Mouse (Mus musculus) limb, embryonic 15.5 days (tissue): Measurements from ENCODE around the gene Ppp2ca. TPM values are rescaled to one million over a fixed set of nuclear protein-coding genes. Genes with fewer than 3 reads are reported as not detected.
"Not testable (repeated sequence)": the region's sequence is repeated elsewhere in the genome, so short reads cannot be mapped to it uniquely, and the experiment has no call there.

ENCODE experiments used
- ATAC-seq: fragments of 200-750 bp; cut with Nextera tagmentation; 2 replicates; pipeline ENCODE4 v1.8.0; 2017; ENCODE audit warnings: low read depth, moderate TSS enrichment; ENCODE audit not compliant: insufficient number of reproducible peaks, low FRiP score, low TSS enrichment
- H3K27ac ChIP-seq: fragments of 300-500 bp; sonication (generic); 2 replicates; pipeline ENCODE4 v1.5.1; 2015; ENCODE audit warnings: moderate library complexity, mild to moderate bottlenecking, inconsistent platforms
- H3K27me3 ChIP-seq: fragments of 300-500 bp; sonication (generic); 2 replicates; pipeline ENCODE4 v1.6.1; 2015; ENCODE audit warnings: inconsistent platforms
- H3K36me3 ChIP-seq: fragments of 300-500 bp; sonication (generic); 2 replicates; pipeline ENCODE4 v1.6.1; 2015; ENCODE audit warnings: inconsistent platforms
- H3K4me1 ChIP-seq: fragments of 300-500 bp; sonication (generic); 2 replicates; pipeline ENCODE4 v1.6.1; 2015; ENCODE audit warnings: inconsistent platforms
- H3K4me2 ChIP-seq: fragments of 300-500 bp; sonication (generic); 2 replicates; pipeline ENCODE4 v1.6.1; 2015; ENCODE audit warnings: mild to moderate bottlenecking, inconsistent platforms
- H3K4me3 ChIP-seq: fragments of 300-500 bp; sonication (generic); 2 replicates; pipeline ENCODE4 v1.5.1; 2015; ENCODE audit warnings: mild to moderate bottlenecking, inconsistent platforms
- H3K9ac ChIP-seq: fragments of 300-500 bp; sonication (generic); 2 replicates; pipeline ENCODE4 v1.6.1; 2015; ENCODE audit warnings: inconsistent platforms
- H3K9me3 ChIP-seq: fragments of 300-500 bp; sonication (generic); 2 replicates; pipeline ENCODE4 v1.6.1; 2016; ENCODE audit warnings: inconsistent platforms
- WGBS: fragments of 180-500 bp; shearing (Covaris S2); methylation state at CpG from one replicate; pipeline ENCODE4 v1.1.7; 2015; 5-methylcytosine and 5-hydroxymethylcytosine counted together
- polyA plus RNA-seq: library from polyadenylated mRNA; unstranded; fragments of >200 nt; fragmentation: Nextera tagmentation; extraction: Ambion mirVana; gene quantifications from 2 replicates; pipeline ENCODE4 v1.2.1, GENCODE M21; 2015

Ppp2ca gene
- polyA plus RNA-seq, 1 experiment from 2014 or later: 73.9 TPM

- Histone ChIP-seq H3K4me3 (peak overlapping the region; percentile 93), H3K9ac (peak overlapping the region; percentile 99), H3K27ac (peak overlapping the region; percentile 100), H3K36me3 (no peaks in the 10 kb centered on the region), H3K9me3 (no peaks in the 10 kb centered on the region), H3K4me2 (peak overlapping the region; percentile 80), H3K4me1 (peaks cover 26% of the 10 kb centered on the region), H3K27me3 (no peaks in the 10 kb centered on the region)
- WGBS: under 1% methylated on average over 70 of the region's 72 CpGs
- peak; percentile 70 for ATAC-seq
Observed at GRCm38 (mm10) chr11:52099031-52099761, 715 bp downstream of the Ppp2ca start.

- Histone ChIP-seq H3K27ac (peak overlapping the region; percentile 100), H3K9ac (peak overlapping the region; percentile 99), H3K27me3 (no peaks in the 10 kb centered on the region), H3K9me3 (no peaks in the 10 kb centered on the region), H3K36me3 (no peaks in the 10 kb centered on the region), H3K4me1 (peaks cover 26% of the 10 kb centered on the region), H3K4me3 (peak overlapping the region; percentile 93), H3K4me2 (peak overlapping the region; percentile 80)
- 3% methylated on average over 7 of the region's 7 CpGs for WGBS
- no peak for ATAC-seq
Observed at GRCm38 (mm10) chr11:52099771-52100219, 1.3 kb downstream of the Ppp2ca start.

- Histone ChIP-seq H3K4me3 (no peak overlapping the region), H3K4me1 (peaks cover 24% of the 10 kb centered on the region), H3K4me2 (no peak overlapping the region), H3K27me3 (no peaks in the 10 kb centered on the region), H3K27ac (no peak overlapping the region), H3K9me3 (no peaks in the 10 kb centered on the region), H3K9ac (no peak overlapping the region), H3K36me3 (no peaks in the 10 kb centered on the region)
- no peak for ATAC-seq
- 82% methylated on average over 4 of the region's 4 CpGs for WGBS
Observed at GRCm38 (mm10) chr11:52102977-52103376, 4.5 kb downstream of the Ppp2ca start.

- H3K27me3 ChIP-seq: no peaks in the 10 kb centered on the region
- H3K9ac ChIP-seq: no peak overlapping the region
- H3K4me1 ChIP-seq: peaks cover 16% of the 10 kb centered on the region
- no peak overlapping the region for H3K4me2 ChIP-seq
- no peak overlapping the region for H3K27ac ChIP-seq
- H3K4me3 ChIP-seq: no peak overlapping the region
- no peaks in the 10 kb centered on the region for H3K9me3 ChIP-seq
- ATAC-seq: no peak
- no peaks in the 10 kb centered on the region for H3K36me3 ChIP-seq
Observed at GRCm38 (mm10) chr11:52105503-52105902, 7.0 kb downstream of the Ppp2ca start.

- 95% methylated on average over 2 of the region's 2 CpGs for WGBS
- Histone ChIP-seq H3K27me3 (no peaks in the 10 kb centered on the region), H3K4me3 (no peak overlapping the region), H3K36me3 (no peaks in the 10 kb centered on the region), H3K9me3 (no peaks in the 10 kb centered on the region), H3K27ac (no peak overlapping the region), H3K9ac (no peak overlapping the region), H3K4me1 (peaks cover 10% of the 10 kb centered on the region), H3K4me2 (no peak overlapping the region)
- no peak for ATAC-seq
Observed at GRCm38 (mm10) chr11:52106037-52106436, 7.6 kb downstream of the Ppp2ca start.

- Histone ChIP-seq H3K4me2 (no peak overlapping the region), H3K4me1 (peaks cover 6% of the 10 kb centered on the region), H3K4me3 (no peak overlapping the region), H3K9me3 (no peaks in the 10 kb centered on the region), H3K27ac (no peak overlapping the region), H3K9ac (no peak overlapping the region), H3K27me3 (no peaks in the 10 kb centered on the region), H3K36me3 (no peaks in the 10 kb centered on the region)
- no peak for ATAC-seq
- WGBS: 90% methylated on average over 1 of the region's 1 CpGs
Observed at GRCm38 (mm10) chr11:52106438-52106837, 8.0 kb downstream of the Ppp2ca start.

- Histone ChIP-seq H3K27ac (no peak overlapping the region), H3K9me3 (no peaks in the 10 kb centered on the region), H3K9ac (no peak overlapping the region), H3K4me3 (no peak overlapping the region), H3K27me3 (no peaks in the 10 kb centered on the region), H3K4me2 (no peak overlapping the region), H3K36me3 (peaks cover 4% of the 10 kb centered on the region; the same call in 1 of the 2 replicates), H3K4me1 (no peaks in the 10 kb centered on the region)
- WGBS: 84% methylated on average over 5 of the region's 5 CpGs
- no peak for ATAC-seq
Observed at GRCm38 (mm10) chr11:52108796-52109195, 10.3 kb downstream of the Ppp2ca start.

- Histone ChIP-seq H3K4me2 (no peak overlapping the region), H3K4me1 (no peaks in the 10 kb centered on the region), H3K9ac (no peak overlapping the region), H3K27ac (no peak overlapping the region), H3K27me3 (no peaks in the 10 kb centered on the region), H3K36me3 (peaks cover 10% of the 10 kb centered on the region; the same call in 1 of the 2 replicates), H3K9me3 (no peaks in the 10 kb centered on the region), H3K4me3 (no peak overlapping the region)
- WGBS: 81% methylated on average over 1 of the region's 1 CpGs
- no peak for ATAC-seq
Observed at GRCm38 (mm10) chr11:52109421-52109820, 10.9 kb downstream of the Ppp2ca start.

- H3K4me2 ChIP-seq: no peak overlapping the region
- WGBS: 96% methylated on average over 3 of the region's 3 CpGs
- H3K9ac ChIP-seq: no peak overlapping the region
- no peaks in the 10 kb centered on the region for H3K4me1 ChIP-seq
- no peak overlapping the region for H3K4me3 ChIP-seq
- no peak for ATAC-seq
- H3K27ac ChIP-seq: no peak overlapping the region
- no peaks in the 10 kb centered on the region for H3K27me3 ChIP-seq
- H3K9me3 ChIP-seq: 0 out of 2 replicates have a peak, but pooled peaks cover 6% of the 10 kb centered on the region
- H3K36me3 ChIP-seq: peaks cover 67% of the 10 kb centered on the region
Observed at GRCm38 (mm10) chr11:52115479-52115878, 17.0 kb downstream of the Ppp2ca start.

- H3K4me3 ChIP-seq, H3K9ac ChIP-seq, H3K4me2 ChIP-seq, H3K27me3 ChIP-seq, ATAC-seq, H3K9me3 ChIP-seq, H3K4me1 ChIP-seq, H3K27ac ChIP-seq: not testable (repeated sequence)
- 92% methylated on average over 6 of the region's 6 CpGs for WGBS
- H3K36me3 ChIP-seq: peaks cover 71% of the 10 kb centered on the region
Observed at GRCm38 (mm10) chr11:52116117-52116516, 17.6 kb downstream of the Ppp2ca start.

- H3K27me3 ChIP-seq: no peaks in the 10 kb centered on the region
- H3K9me3 ChIP-seq: 0 out of 2 replicates have a peak, but pooled peaks cover 6% of the 10 kb centered on the region
- no peak overlapping the region for H3K9ac ChIP-seq
- no peak overlapping the region for H3K4me3 ChIP-seq
- H3K4me1 ChIP-seq: no peaks in the 10 kb centered on the region
- no peak overlapping the region for H3K27ac ChIP-seq
- 93% methylated on average over 7 of the region's 7 CpGs for WGBS
- peaks cover 82% of the 10 kb centered on the region for H3K36me3 ChIP-seq
- no peak overlapping the region for H3K4me2 ChIP-seq
- no peak for ATAC-seq
Observed at GRCm38 (mm10) chr11:52117156-52117555, 18.7 kb downstream of the Ppp2ca start.

GRCm38 (mm10) chr11:52120415-52120814 lies 21.9 kb downstream of the Ppp2ca start:
- H3K4me2 ChIP-seq, ATAC-seq, H3K4me3 ChIP-seq, H3K9me3 ChIP-seq, H3K9ac ChIP-seq, H3K4me1 ChIP-seq, H3K27ac ChIP-seq, H3K27me3 ChIP-seq: not testable (repeated sequence)
- peaks cover 90% of the 10 kb centered on the region for H3K36me3 ChIP-seq
